Mouse (Mus musculus): ENCODE results near the gene Irak3. TPM values are rescaled to one million over a fixed set of nuclear protein-coding genes. Genes with fewer than 3 reads are reported as not detected.

Gene Irak3
- polyA plus RNA-seq, 1 experiment, result 0.26 TPM

GRCm38 (mm10) chr10:120174192-120174705 lies 27.7 kb downstream of the Irak3 start:
- no peak overlapping the region for H3K4me3 ChIP-seq
- no peaks in the 10 kb centered on the region for H3K27me3 ChIP-seq (ENCODE audit: control insufficient read depth, insufficient read depth, insufficient read length)
- H3K36me3 ChIP-seq (ENCODE audit: control insufficient read depth, insufficient read depth), result no peaks in the 10 kb centered on the region
- H3K79me2 ChIP-seq (ENCODE audit: control insufficient read depth, insufficient read depth), result no peaks in the 10 kb centered on the region
- H3K4me2 ChIP-seq (ENCODE audit: low read depth), result no peak overlapping the region
- H3ac ChIP-seq (ENCODE audit: control insufficient read depth, insufficient read length), result no peak overlapping the region
- TF ChIP-seq MYOG (IDR thresholded peaks at IDR 0.05; ENCODE audit: control insufficient read depth in 1 of 3, insufficient read depth in 1 of 3, insufficient read length in 2 of 3, low read depth in 2 of 3) (no peak), TCF12 (IDR thresholded peaks at IDR 0.05; ENCODE audit: insufficient read depth, poor library complexity, severe bottlenecking) (no peak), USF1 (IDR thresholded peaks at IDR 0.05; ENCODE audit: low read depth) (no peak)

- Histone ChIP-seq H3K79me2 (ENCODE audit: control insufficient read depth, insufficient read depth) (no peaks in the 10 kb centered on the region), H3ac (ENCODE audit: control insufficient read depth, insufficient read length) (no peak overlapping the region), H3K27me3 (ENCODE audit: control insufficient read depth, insufficient read depth, insufficient read length) (no peaks in the 10 kb centered on the region), H3K36me3 (ENCODE audit: control insufficient read depth, insufficient read depth) (no peaks in the 10 kb centered on the region), H3K4me2 (ENCODE audit: low read depth) (no peak overlapping the region), H3K4me3 (no peak overlapping the region)
- TF ChIP-seq POLR2AphosphoS2 (IDR thresholded peaks at IDR 0.05; ENCODE audit: insufficient read length, low read depth), result no peak
- TF ChIP-seq CEBPB (IDR thresholded peaks at IDR 0.05; ENCODE audit: insufficient read depth, poor library complexity, severe bottlenecking), result no peak
- TF ChIP-seq MYOG (IDR thresholded peaks at IDR 0.05; ENCODE audit: control insufficient read depth in 1 of 3, insufficient read depth in 1 of 3, insufficient read length in 2 of 3, low read depth in 2 of 3), result no peak
- TF ChIP-seq MAX (IDR thresholded peaks at IDR 0.05; ENCODE audit: low read depth), result no peak
- no peak for TF ChIP-seq SRF (IDR thresholded peaks at IDR 0.05; ENCODE audit: control insufficient read depth, insufficient read length, low read depth)
- no peak for TF ChIP-seq TCF12 (IDR thresholded peaks at IDR 0.05; ENCODE audit: insufficient read depth, poor library complexity, severe bottlenecking)
- no peak for TF ChIP-seq E2F4 (IDR thresholded peaks at IDR 0.05; ENCODE audit: insufficient read depth)
- no peak for TF ChIP-seq TCF3 (IDR thresholded peaks at IDR 0.05; ENCODE audit: insufficient read length, low read depth)
- no peak for TF ChIP-seq MYOD1 (IDR thresholded peaks at IDR 0.05; ENCODE audit: control insufficient read depth in 1 of 3, insufficient read length in 2 of 3, low read depth in 2 of 3)
- no peak for TF ChIP-seq POLR2A (IDR thresholded peaks at IDR 0.05; ENCODE audit: insufficient read length, low read depth)
- TF ChIP-seq USF1 (IDR thresholded peaks at IDR 0.05; ENCODE audit: low read depth), result no peak
- no peak for TF ChIP-seq REST (IDR thresholded peaks at IDR 0.05; ENCODE audit: insufficient read depth, insufficient read length)
Observed at GRCm38 (mm10) chr10:120171340-120171739, 30.6 kb downstream of the Irak3 start.

GRCm38 (mm10) chr10:120170277-120170676 lies 31.7 kb downstream of the Irak3 start:
- H3ac ChIP-seq (ENCODE audit: control insufficient read depth, insufficient read length), result no peak overlapping the region

GRCm38 (mm10) chr10:120169841-120170240 lies 32.1 kb downstream of the Irak3 start:
- H3K27me3 ChIP-seq (ENCODE audit: control insufficient read depth, insufficient read depth, insufficient read length), result no peaks in the 10 kb centered on the region
- H3K36me3 ChIP-seq (ENCODE audit: control insufficient read depth, insufficient read depth), result no peaks in the 10 kb centered on the region
- H3K4me3 ChIP-seq, result no peak overlapping the region
- no peak overlapping the region for H3K4me2 ChIP-seq (ENCODE audit: low read depth)
- no peaks in the 10 kb centered on the region for H3K79me2 ChIP-seq (ENCODE audit: control insufficient read depth, insufficient read depth)
- no peak overlapping the region for H3ac ChIP-seq (ENCODE audit: control insufficient read depth, insufficient read length)
- TF ChIP-seq USF1 (IDR thresholded peaks at IDR 0.05; ENCODE audit: low read depth) (no peak), CEBPB (IDR thresholded peaks at IDR 0.05; ENCODE audit: insufficient read depth, poor library complexity, severe bottlenecking) (no peak)

More at GRCm38 (mm10) chr10:120170277-120170676, 31.7 kb downstream of the Irak3 start:
- no peaks in the 10 kb centered on the region for H3K27me3 ChIP-seq (ENCODE audit: control insufficient read depth, insufficient read depth, insufficient read length)
- H3K36me3 ChIP-seq (ENCODE audit: control insufficient read depth, insufficient read depth), result no peaks in the 10 kb centered on the region
- no peak for TF ChIP-seq CEBPB (IDR thresholded peaks at IDR 0.05; ENCODE audit: insufficient read depth, poor library complexity, severe bottlenecking)
- TF ChIP-seq TCF12 (IDR thresholded peaks at IDR 0.05; ENCODE audit: insufficient read depth, poor library complexity, severe bottlenecking), result no peak
- no peak for TF ChIP-seq MAX (IDR thresholded peaks at IDR 0.05; ENCODE audit: low read depth)
- no peak for TF ChIP-seq REST (IDR thresholded peaks at IDR 0.05; ENCODE audit: insufficient read depth, insufficient read length)
- no peak for TF ChIP-seq SRF (IDR thresholded peaks at IDR 0.05; ENCODE audit: control insufficient read depth, insufficient read length, low read depth)
- no peak for TF ChIP-seq E2F4 (IDR thresholded peaks at IDR 0.05; ENCODE audit: insufficient read depth)
- TF ChIP-seq POLR2A (IDR thresholded peaks at IDR 0.05; ENCODE audit: insufficient read length, low read depth), result no peak
- no peak for TF ChIP-seq USF1 (IDR thresholded peaks at IDR 0.05; ENCODE audit: low read depth)
- no peak for TF ChIP-seq MYOD1 (IDR thresholded peaks at IDR 0.05; ENCODE audit: control insufficient read depth in 1 of 3, insufficient read length in 2 of 3, low read depth in 2 of 3)
- TF ChIP-seq POLR2AphosphoS2 (IDR thresholded peaks at IDR 0.05; ENCODE audit: insufficient read length, low read depth), result no peak
- H3K79me2 ChIP-seq (ENCODE audit: control insufficient read depth, insufficient read depth), result no peaks in the 10 kb centered on the region
- no peak overlapping the region for H3K4me3 ChIP-seq
- H3K4me2 ChIP-seq (ENCODE audit: low read depth), result no peak overlapping the region

GRCm38 (mm10) chr10:120169064-120169463 lies 32.9 kb downstream of the Irak3 start:
- Histone ChIP-seq H3K4me3 (no peak overlapping the region), H3K27me3 (ENCODE audit: control insufficient read depth, insufficient read depth, insufficient read length) (no peaks in the 10 kb centered on the region), H3K36me3 (ENCODE audit: control insufficient read depth, insufficient read depth) (no peaks in the 10 kb centered on the region), H3ac (ENCODE audit: control insufficient read depth, insufficient read length) (no peak overlapping the region), H3K79me2 (ENCODE audit: control insufficient read depth, insufficient read depth) (no peaks in the 10 kb centered on the region), H3K4me2 (ENCODE audit: low read depth) (no peak overlapping the region)
- TF ChIP-seq TCF3 (IDR thresholded peaks at IDR 0.05; ENCODE audit: insufficient read length, low read depth) (no peak), CEBPB (IDR thresholded peaks at IDR 0.05; ENCODE audit: insufficient read depth, poor library complexity, severe bottlenecking) (no peak), MYOG (IDR thresholded peaks at IDR 0.05; ENCODE audit: control insufficient read depth in 1 of 3, insufficient read depth in 1 of 3, insufficient read length in 2 of 3, low read depth in 2 of 3) (no peak), POLR2AphosphoS2 (IDR thresholded peaks at IDR 0.05; ENCODE audit: insufficient read length, low read depth) (no peak), E2F4 (IDR thresholded peaks at IDR 0.05; ENCODE audit: insufficient read depth) (no peak), TCF12 (IDR thresholded peaks at IDR 0.05; ENCODE audit: insufficient read depth, poor library complexity, severe bottlenecking) (no peak), SRF (IDR thresholded peaks at IDR 0.05; ENCODE audit: control insufficient read depth, insufficient read length, low read depth) (no peak), POLR2A (IDR thresholded peaks at IDR 0.05; ENCODE audit: insufficient read length, low read depth) (no peak), MAX (IDR thresholded peaks at IDR 0.05; ENCODE audit: low read depth) (no peak), USF1 (IDR thresholded peaks at IDR 0.05; ENCODE audit: low read depth) (no peak), MYOD1 (IDR thresholded peaks at IDR 0.05; ENCODE audit: control insufficient read depth in 1 of 3, insufficient read length in 2 of 3, low read depth in 2 of 3) (no peak), REST (IDR thresholded peaks at IDR 0.05; ENCODE audit: insufficient read depth, insufficient read length) (no peak)
